Mouse (Mus musculus) kidney, postnatal 4 days (tissue): Measurements from ENCODE around the gene Mfsd6.

Source experiments
- DNase-seq, 2 experiments: peaks; one replicate each; pipeline ENCODE4 v3.0.0; 2021; ENCODE audit warnings: mixed read lengths in 2 of 2

Mfsd6 gene

GRCm38 (mm10) chr1:52727056-52727900 is at the start of gene Mfsd6:
Mfsd6 (minus strand) TSS chr1:52727462.
- DNase-seq, result peak; percentile 65 to 78

DNA sequence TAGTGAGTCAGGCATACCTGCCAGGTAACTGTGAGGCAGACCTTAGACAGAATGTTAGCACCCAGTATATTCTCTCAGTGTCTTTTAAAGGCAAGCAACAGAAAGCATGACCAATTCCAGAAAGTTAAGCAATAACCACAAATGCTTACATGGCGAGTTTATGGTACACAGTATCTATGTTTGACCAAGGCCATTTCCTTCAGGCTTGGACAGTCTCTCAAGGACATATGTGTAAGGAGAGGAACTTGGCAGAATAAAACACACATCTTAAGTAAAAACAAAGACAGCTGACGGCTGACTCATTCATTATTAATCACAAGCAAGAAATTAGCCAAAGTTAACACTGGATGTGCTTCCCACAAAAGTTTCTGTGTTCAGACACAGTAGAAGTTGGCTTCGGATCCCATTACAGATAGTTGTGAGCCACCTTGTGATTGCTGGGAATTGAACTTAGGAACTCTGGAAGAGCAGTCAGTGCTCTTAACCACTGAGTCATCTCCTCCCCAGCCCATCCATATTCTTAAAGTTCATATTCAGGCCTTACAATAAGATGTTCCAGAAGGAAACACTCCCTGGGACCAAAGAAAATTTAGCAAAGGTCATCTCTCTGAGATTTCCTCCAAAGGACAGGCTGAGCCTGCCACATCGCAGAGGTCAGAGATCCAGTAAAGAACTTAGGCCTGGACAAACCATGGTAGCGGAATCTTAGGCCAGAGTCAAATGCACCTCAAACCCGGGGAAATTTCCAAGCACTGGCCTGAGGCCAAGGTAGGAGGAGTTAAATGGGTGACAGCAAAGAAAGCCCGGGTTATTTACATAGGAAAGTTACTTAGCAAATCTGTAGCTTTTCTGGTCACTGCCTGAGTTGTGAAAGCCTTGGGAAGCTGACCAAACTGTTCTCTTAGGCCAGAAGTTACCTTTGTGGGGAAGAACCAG is 38.2 kb upstream of the Mfsd6 start:
- DNase-seq, result peak; percentile 44 to 54

- no peak for DNase-seq
Measured at GRCm38 (mm10) chr1:52763894-52764809, 36.9 kb upstream of the Mfsd6 start.

DNA sequence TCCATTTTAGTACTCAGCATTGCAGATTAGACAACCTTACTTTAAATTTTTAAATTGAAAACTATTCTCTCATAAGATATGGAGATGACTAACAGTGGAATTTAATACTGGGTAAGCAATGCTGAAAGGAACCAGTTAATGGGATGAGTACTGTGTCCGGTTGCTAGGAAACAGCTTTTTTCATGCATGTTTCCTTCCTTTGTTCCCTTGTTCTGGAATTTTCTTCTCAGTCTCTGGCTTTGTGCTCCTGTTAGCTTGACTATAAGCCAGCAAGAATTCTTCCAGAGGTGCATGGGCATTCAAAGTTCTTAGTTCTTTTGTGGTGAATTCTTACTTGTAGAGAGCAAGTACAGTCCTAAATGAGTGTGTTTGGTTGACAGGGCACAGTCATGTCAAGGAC is 30.9 kb upstream of the Mfsd6 start:
- DNase-seq, result no peak

DNA sequence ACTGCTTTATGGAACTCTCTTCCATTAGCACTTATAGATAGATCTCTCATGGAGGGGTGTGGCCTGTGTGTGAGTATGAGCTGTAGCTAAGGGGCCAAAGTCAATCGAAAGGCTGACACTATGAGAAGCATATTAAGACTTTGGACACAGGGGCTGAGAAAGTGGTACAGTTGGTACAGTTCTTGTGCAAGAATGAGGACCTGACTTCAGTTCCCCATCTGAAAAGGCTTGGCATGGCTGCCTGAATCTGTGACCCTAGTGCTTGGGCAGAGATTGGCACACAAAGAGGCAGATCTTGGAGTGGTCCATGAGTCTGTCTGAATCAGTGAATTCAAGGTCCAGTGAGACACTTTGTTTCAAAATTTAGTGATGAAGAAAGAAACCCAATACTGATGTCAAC is 27.1 kb upstream of the Mfsd6 start:
- DNase-seq, result no peak

GRCm38 (mm10) chr1:52753828-52754227 is 26.6 kb upstream of the Mfsd6 start:
- no peak for DNase-seq

DNA sequence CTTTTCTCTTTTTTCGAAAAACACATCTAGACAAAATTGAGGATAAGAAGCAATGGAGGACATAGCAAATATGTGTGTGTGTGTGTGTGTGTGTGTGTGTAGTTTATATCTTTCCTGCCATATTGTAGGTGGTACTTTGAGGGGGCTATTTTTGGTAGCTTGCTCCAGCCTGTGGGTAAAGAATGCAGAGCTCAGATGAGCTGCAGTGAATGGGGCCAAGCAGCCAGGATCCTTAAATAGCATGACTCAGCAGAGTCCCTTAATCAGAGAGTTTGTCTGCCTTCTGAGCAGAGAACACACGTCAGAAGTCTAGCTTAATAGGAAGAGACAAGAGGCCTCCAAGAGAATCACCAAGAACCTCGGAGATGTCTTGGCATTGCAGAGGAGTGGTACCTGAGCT is 25.4 kb upstream of the Mfsd6 start:
- no peak for DNase-seq

DNA sequence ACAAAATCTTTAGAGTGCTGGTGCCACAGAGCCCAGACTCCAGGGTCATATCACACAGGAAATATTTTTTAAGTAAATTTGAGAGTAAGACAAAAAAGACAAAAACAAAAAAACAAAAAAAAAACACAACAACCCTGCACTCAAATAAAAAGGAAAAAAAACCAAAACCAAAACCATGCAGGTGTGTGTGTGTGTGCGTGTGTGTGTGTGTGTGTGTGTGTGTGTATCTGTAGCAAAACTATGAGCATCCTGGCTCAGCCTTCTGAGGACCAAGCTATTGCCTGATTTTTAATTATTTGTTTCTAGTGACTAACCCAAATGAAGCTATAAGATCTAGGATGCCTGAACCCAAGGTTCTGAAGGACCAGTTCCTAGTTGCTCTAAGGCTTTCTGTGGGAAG is 24.4 kb upstream of the Mfsd6 start:
- DNase-seq, result no peak

GRCm38 (mm10) chr1:52749978-52750377 is 22.7 kb upstream of the Mfsd6 start:
- DNase-seq, result no peak

DNA sequence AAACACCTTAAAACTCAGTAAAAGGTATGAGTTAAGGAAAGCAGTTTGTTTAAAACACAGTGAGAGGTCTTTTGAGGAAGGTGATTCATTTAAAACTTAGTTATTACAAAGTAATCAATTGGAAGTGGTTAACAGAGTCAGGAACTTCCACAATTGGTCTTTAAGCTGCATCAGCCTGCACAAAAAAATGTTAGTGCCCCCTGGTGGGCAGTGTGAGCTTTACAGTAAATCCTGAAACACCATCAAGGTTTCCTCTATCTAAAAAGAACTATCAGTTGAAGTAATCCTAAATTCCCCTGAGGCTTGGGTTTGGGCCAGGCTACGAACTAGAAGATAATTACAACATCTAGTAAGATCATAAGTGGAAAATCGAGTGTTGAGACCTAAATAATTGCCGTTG is 21.0 kb upstream of the Mfsd6 start:
- DNase-seq, result peak; percentile 75 to 77

GRCm38 (mm10) chr1:52742567-52742966 is 15.3 kb upstream of the Mfsd6 start:
- no peak for DNase-seq

- no peak for DNase-seq
Measured at GRCm38 (mm10) chr1:52734208-52734607, 6.9 kb upstream of the Mfsd6 start.

DNA sequence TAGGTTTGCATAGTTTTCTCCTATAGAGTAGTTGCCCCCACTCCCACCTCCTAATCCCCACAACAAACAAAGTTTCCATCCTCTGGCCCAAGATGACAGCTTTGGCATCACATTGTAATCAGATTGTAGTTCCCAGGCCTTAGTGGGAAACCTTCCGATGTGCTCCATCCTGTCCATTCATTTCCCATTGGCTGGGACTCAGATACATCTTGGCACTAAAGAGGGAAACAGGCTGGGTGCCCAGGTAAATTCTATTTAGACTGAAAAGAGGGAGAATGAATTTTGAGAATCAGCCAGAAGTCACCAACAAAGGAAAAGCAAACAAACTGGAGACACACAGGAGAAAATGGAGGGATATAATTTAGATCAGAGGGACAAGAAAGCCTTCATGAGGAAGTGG is 3.0 kb upstream of the Mfsd6 start:
- DNase-seq, result no peak

DNA sequence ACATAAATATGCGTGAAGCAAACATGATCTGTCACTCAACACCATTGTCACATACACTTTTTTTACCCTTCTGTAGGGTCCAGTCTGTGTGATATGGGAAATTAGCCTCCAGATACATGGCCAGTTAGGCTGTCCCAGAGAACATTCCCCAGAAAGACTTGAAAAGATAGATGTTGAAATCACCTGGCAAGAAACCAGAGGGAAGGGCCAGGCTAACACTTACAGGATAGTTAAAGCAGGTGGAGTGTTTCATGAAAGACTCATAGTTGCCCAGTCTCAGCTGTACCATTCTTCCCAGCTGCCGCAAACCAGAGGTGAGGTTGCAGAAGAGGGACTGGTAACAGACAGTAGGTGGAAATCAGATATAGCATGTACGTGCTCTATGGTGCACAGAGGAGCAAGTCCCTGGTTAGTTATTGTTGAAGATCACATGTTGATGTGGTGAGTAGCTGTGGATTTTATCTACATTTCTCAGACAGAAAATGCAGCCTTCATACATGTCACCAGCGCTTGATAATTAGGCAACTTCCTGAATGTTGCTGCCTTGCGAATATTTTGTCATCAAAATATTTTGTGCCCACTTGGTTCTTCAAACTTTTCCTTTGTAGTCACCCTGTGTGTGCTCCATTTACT is 1.7 kb upstream of the Mfsd6 start:
- DNase-seq, result no peak

- DNase-seq, result peak; percentile 60 to 67
Measured at GRCm38 (mm10) chr1:52726371-52727055, 749 bp downstream of the Mfsd6 start.

DNA sequence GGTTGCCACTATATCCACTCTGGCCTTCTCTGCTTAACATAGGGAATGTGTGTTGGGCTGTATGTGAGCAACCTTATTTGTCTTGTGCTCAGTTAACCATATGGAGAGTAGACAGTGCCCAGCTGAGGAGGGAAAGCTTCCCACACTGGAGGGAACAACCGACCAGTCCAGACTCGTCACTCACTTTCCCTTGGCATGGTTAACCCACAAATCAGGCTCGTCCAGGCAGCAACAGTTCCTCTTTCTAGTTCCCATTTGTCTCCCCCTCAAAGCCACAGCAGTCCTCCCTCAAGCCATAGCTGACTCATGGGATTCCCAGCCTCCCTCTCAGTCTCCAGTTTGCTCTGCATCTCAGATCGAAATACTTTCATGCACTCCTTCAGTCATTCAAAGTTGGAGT is 4.7 kb downstream of the Mfsd6 start:
- no peak for DNase-seq

- peak; percentile 19 to 29 for DNase-seq
Measured at GRCm38 (mm10) chr1:52719096-52719495, 8.2 kb downstream of the Mfsd6 start.

DNA sequence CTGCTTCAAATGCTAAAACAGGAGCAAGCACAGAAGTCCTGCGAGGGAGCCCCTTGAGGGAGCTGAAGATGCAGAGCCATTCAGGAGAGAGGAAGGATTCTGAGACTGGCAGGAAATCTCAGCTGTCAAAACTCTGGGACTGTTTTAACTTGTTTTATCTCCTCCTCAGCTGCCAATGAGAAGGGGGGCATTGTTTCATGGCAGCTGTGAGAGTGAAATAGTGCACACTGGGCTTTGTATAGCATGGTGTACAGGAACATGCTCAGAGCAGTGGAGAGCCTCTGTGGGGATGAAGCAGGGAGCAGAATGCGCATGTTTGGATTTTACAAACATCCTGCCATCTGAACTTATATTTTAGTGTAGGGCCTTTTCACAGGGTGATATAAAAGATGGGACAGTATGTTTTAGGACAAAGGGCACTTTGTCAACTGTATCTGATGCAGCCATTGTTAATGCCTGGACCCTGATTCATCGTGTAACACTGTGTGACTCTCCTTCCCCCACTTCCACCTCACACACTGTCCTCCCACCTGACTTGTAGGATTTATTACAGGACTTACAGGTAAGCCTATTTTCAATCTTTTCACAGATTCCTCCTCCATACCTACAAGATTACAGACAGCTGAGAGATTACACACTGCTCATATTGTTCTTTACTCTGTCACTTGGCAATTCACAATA is 9.1 kb downstream of the Mfsd6 start:
- DNase-seq, result no peak

- DNase-seq, result no peak
Measured at GRCm38 (mm10) chr1:52714451-52714850, 12.8 kb downstream of the Mfsd6 start.

- no peak for DNase-seq
Measured at GRCm38 (mm10) chr1:52714021-52714420, 13.2 kb downstream of the Mfsd6 start.

GRCm38 (mm10) chr1:52708745-52709144 is 18.5 kb downstream of the Mfsd6 start:
- DNase-seq, result no peak
